ENCODE assay signal across 21 mouse cellular contexts in the genomic region with DNA sequence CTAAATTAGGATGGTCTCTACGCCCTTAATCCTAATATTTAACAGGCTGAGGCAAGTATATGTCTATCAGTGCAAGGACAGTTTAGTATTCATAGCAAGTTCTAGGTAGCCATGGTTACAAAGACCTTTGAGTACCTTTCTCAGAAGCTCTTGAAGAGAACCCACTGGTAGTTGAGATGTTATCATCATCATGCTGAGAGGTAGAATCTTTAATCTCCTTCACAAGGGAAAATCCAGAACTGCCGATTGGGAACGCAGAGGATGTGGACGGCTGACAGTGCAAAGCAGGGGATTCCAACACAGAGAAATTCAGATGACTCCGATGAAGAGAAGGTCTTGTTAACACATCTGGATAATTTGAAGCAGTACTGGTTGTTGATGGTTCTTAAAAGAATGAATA. TPM values are rescaled to one million over a fixed set of nuclear protein-coding genes. Genes with fewer than 3 reads are reported as not detected.
A peak's percentile ranks its signal among the peaks of the same experiment; 100 is the strongest.
DNase-seq lines count a peak whose midpoint lies in the region; ATAC-seq and TF ChIP-seq lines count a peak whose summit lies in the region.
"Had no signal": no experiment of that assay in that cellular context is flagged by ENCODE, and none has a peak within 500 bp of the region (broad histone marks: within the 10 kb centered on the region; RNA-seq: fewer than 3 reads in every experiment).

No protein-coding gene starts in this region.

- H3K27me3 ChIP-seq in thymus, adult 2 months (ENCODE audit: control insufficient read depth, insufficient read depth, low read length) = no peaks in the 10 kb centered on the region
- H3K27me3 ChIP-seq in heart, embryonic 11.5 days (ENCODE audit: control insufficient read depth, insufficient read depth, low read length) = no peaks in the 10 kb centered on the region
- H3K27me3 ChIP-seq: embryonic facial prominence, embryonic 13.5 days; embryonic facial prominence, embryonic 15.5 days; forebrain, embryonic 12.5 days had no signal

- H3K4me1 ChIP-seq in thymus, adult 2 months (replicated peaks; ENCODE audit: control insufficient read depth, insufficient read depth, low read length) = no peaks in the 10 kb centered on the region
- no peaks in the 10 kb centered on the region; the same call in 1 of the 2 replicates for H3K4me1 ChIP-seq in heart, embryonic 11.5 days (ENCODE audit: control insufficient read depth, insufficient read depth, low read length)
- H3K4me1 ChIP-seq: forebrain, embryonic 10.5 days; forebrain, embryonic 12.5 days had no signal

- WGBS in thymus, adult 2 months = 94% methylated on average over 5 of the region's 5 CpGs
- 93% methylated on average over 5 of the region's 5 CpGs for WGBS in heart, embryonic 11.5 days (ENCODE audit: insufficient replicate concordance)

- no peak overlapping the region for H3K4me3 ChIP-seq in thymus, adult 2 months (ENCODE audit: control insufficient read depth, insufficient read depth, low read length)
- no peak overlapping the region for H3K4me3 ChIP-seq in heart, embryonic 11.5 days (ENCODE audit: low read depth, low read length)
- H3K4me3 ChIP-seq: embryonic facial prominence, embryonic 13.5 days; embryonic facial prominence, embryonic 15.5 days; erythroblast, embryonic 14.5 days; forebrain, embryonic 10.5 days; forebrain, embryonic 12.5 days had no signal

- no peak overlapping the region for H3K9ac ChIP-seq in heart, embryonic 11.5 days (ENCODE audit: low read depth, low read length)
- H3K9ac ChIP-seq: embryonic facial prominence, embryonic 13.5 days; embryonic facial prominence, embryonic 15.5 days; forebrain, embryonic 12.5 days had no signal

- TF ChIP-seq POLR2A in thymus, adult 2 months (IDR thresholded peaks at IDR 0.05; ENCODE audit: control insufficient read depth, extremely low read depth, insufficient read depth, low read length, poor library complexity) = no peak

- DNase-seq in induced T-regulatory cell, adult 2 months (ENCODE audit: low read depth) = peak; percentile 48
- DNase-seq in urinary bladder, postnatal 14 days (ENCODE audit: low spot score) = no peak
- DNase-seq in thymus, adult 2 months = no peak
- DNase-seq: adrenal gland, adult 8-10 months; adrenal gland, postnatal 14 days; adrenal gland, postnatal 36 days; cerebellum, adult 11-12 months; cerebellum, adult 2 months; cerebellum, adult 9-10 months; cerebellum, postnatal 10 days; cerebellum, postnatal 25 days; embryo, embryonic 11 days had no signal

- no peak overlapping the region for H3K27ac ChIP-seq in thymus, adult 2 months (ENCODE audit: control insufficient read depth, insufficient read depth, low read length)
- H3K27ac ChIP-seq in heart, embryonic 11.5 days (ENCODE audit: low read depth, low read length) = no peak overlapping the region
- H3K27ac ChIP-seq: embryonic facial prominence, embryonic 13.5 days; embryonic facial prominence, embryonic 15.5 days; forebrain, embryonic 10.5 days; forebrain, embryonic 12.5 days had no signal

- no peak overlapping the region for H3K4me2 ChIP-seq in heart, embryonic 11.5 days
- H3K4me2 ChIP-seq: embryonic facial prominence, embryonic 13.5 days; embryonic facial prominence, embryonic 15.5 days; forebrain, embryonic 12.5 days had no signal

- peak; percentile 73 for ATAC-seq in CD4-positive, CD25-positive, alpha-beta regulatory T cell, adult 4 months
- no peak for ATAC-seq in heart, embryonic 11.5 days (replicated peaks; ENCODE audit: insufficient number of reproducible peaks, low FRiP score, low TSS enrichment)
- ATAC-seq: forebrain, embryonic 14.5 days; forebrain, embryonic 16.5 days had no signal

- H3K36me3 ChIP-seq in thymus, adult 2 months (ENCODE audit: control insufficient read depth, insufficient read depth, low read length) = peaks cover 62% of the 10 kb centered on the region
- peaks cover 17% of the 10 kb centered on the region for H3K36me3 ChIP-seq in heart, embryonic 11.5 days (ENCODE audit: control insufficient read depth, insufficient read depth, low read length)

- H3K9me3 ChIP-seq in heart, embryonic 11.5 days (replicated peaks; ENCODE audit: control insufficient read depth, low read length) = no peaks in the 10 kb centered on the region
- H3K9me3 ChIP-seq: embryonic facial prominence, embryonic 13.5 days; embryonic facial prominence, embryonic 15.5 days; forebrain, embryonic 10.5 days; forebrain, embryonic 12.5 days had no signal

- TF ChIP-seq CTCF in thymus, adult 2 months (IDR thresholded peaks at IDR 0.05; ENCODE audit: borderline replicate concordance, control insufficient read depth, extremely low read depth, insufficient read depth, low read length, poor library complexity) = no peak

RNA-seq across cellular contexts. Expression of a gene that starts 14.3 kb away (rescaled TPM):
- polyA plus RNA-seq in CD4-positive, CD25-positive, alpha-beta regulatory T cell, adult 4 months (2017; shearing (Covaris generic)) = 10 to 100 TPM; 51.7 to 77.9 TPM
- polyA plus RNA-seq in thymus, adult 2 months (2012; rRNA removed) = 164 and 182 TPM in 2 replicates
- 21.9 and 24.5 TPM in 2 replicates for polyA plus RNA-seq in heart, embryonic 11.5 days (2014; fragmentation: Nextera tagmentation; extraction: Ambion mirVana)

RNA-seq across cellular contexts. Expression of a gene that starts 44.2 kb away (rescaled TPM):
- 1 to 10 TPM; 8.5 to 9.0 TPM for polyA plus RNA-seq in CD4-positive, CD25-positive, alpha-beta regulatory T cell, adult 4 months (2017; shearing (Covaris generic))
- polyA plus RNA-seq in thymus, adult 2 months (2012; rRNA removed) = 16.0 and 24.9 TPM in 2 replicates
- 8.1 and 9.3 TPM in 2 replicates for polyA plus RNA-seq in heart, embryonic 11.5 days (2014; fragmentation: Nextera tagmentation; extraction: Ambion mirVana)
